Mouse (Mus musculus): ENCODE results near the gene Stra8. TPM values are rescaled to one million over a fixed set of nuclear protein-coding genes. Genes with fewer than 3 reads are reported as not detected.

Stra8 gene
- polyA plus RNA-seq, 1 experiment from 2014 or later: not detected

DNA sequence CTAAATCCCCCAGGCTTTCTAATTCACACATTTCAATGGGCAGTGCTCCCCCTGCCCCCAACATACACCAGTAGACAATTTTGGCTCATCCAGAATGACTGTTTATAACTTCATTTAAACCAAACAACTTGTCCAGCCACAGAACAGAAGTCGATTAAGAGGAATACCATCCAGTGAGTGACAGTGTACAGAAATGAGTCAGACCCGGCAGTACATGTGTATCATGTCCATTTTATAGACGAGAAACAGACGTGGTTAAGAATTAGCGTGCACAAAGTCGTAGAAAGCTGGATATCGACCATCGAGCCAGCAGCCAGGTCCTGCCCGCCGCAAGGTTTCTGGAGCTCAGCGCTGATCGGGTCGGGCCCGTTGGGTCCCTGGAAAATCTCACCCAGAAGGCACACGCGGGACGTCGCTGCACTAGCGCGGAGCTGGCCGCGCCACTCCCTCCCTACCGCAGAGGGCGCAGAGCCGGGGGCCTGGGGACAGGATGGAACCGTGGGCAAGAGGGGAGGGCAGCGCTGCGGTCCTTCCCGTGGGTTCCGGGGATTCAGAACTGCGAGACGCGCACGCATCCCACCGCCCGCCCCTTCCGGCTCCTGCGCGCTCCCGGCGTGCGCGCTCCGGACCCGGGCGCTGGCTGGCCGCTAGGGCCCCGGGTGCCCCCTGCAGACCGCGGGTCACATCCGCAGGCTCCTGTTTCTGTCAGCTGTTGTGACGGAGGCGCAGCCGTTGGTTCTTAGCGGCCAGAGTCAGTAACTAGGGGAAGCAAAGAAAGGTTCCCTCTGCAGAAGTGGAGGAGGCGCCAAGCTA lies 42.2 kb upstream of the Stra8 start, which contains the start of gene Cyren:
Cyren (minus strand) TSS at position 552 of the 813 bp plus-strand sequence.
- Histone ChIP-seq H3K27me3 (replicated peaks; ENCODE audit: control insufficient read depth, insufficient read depth, low read length) (no peaks in the 10 kb centered on the region), H3K9me3 (replicated peaks; ENCODE audit: control insufficient read depth, low read length) (no peaks in the 10 kb centered on the region), H3K4me2 (ENCODE audit: low read length) (peak within 1 kb of the TSS; percentile 75), H3K4me1 (ENCODE audit: control insufficient read depth, insufficient read depth, low read length) (peaks cover 10% of the 10 kb centered on the region; the same call in 1 of the 2 replicates), H3K9ac (ENCODE audit: low read length) (peak within 1 kb of the TSS; percentile 89), H3K36me3 (ENCODE audit: control insufficient read depth, insufficient read depth, low read length) (peaks cover 24% of the 10 kb centered on the region; the same call in 1 of the 2 replicates), H3K4me3 (ENCODE audit: low read depth, low read length) (peak within 1 kb of the TSS; percentile 66), H3K27ac (ENCODE audit: low read depth, low read length) (peak within 1 kb of the TSS; percentile 89)
- peak; percentile 93 for DNase-seq (ENCODE audit: low spot score)
- peak; percentile 96 for ATAC-seq
- under 1% methylated on average over 50 of the region's 56 CpGs for WGBS

DNA sequence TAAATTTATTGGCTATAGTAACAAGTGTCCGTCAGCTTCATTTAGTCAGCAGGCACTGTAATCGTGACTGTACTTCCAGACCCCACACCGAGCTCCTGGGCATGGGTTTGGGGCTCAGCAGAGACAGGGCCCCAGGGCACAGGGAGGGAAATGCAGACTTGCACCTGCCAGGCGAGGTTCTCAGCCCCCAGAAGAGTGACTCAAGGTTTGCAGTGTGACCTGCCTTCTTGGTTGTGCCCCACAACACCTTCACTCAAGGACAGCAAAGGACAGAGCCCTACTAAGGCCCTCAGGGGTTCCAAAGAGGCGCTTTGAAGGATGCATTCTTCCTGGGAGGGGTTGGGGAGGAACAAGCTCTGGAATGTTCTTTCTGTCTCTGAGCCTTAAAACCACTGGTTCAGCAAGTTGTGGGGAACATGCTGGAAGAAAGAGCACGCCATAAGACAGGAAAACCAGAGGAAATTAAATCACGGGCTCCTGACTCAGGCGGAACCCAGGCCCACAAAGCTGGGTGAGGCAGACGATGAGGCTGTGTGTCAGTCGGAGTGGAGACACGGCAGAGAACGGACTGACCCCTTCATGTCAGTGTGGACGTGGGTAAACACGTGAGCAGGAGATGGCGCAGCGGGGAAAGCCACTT lies 40.7 kb upstream of the Stra8 start:
- no peak overlapping the region for H3K27ac ChIP-seq (ENCODE audit: low read depth, low read length)
- no peaks in the 10 kb centered on the region for H3K9me3 ChIP-seq (replicated peaks; ENCODE audit: control insufficient read depth, low read length)
- H3K4me2 ChIP-seq (ENCODE audit: low read length): no peak overlapping the region
- H3K27me3 ChIP-seq (replicated peaks; ENCODE audit: control insufficient read depth, insufficient read depth, low read length): no peaks in the 10 kb centered on the region
- ATAC-seq (no peak), DNase-seq (ENCODE audit: low spot score) (no peak)
- H3K4me3 ChIP-seq (ENCODE audit: low read depth, low read length): no peak overlapping the region
- no peak overlapping the region for H3K9ac ChIP-seq (ENCODE audit: low read length)
- WGBS: 90% methylated on average over 16 of the region's 16 CpGs
- H3K36me3 ChIP-seq (ENCODE audit: control insufficient read depth, insufficient read depth, low read length): peaks cover 25% of the 10 kb centered on the region
- peaks cover 10% of the 10 kb centered on the region; the same call in 1 of the 2 replicates for H3K4me1 ChIP-seq (ENCODE audit: control insufficient read depth, insufficient read depth, low read length)

DNA sequence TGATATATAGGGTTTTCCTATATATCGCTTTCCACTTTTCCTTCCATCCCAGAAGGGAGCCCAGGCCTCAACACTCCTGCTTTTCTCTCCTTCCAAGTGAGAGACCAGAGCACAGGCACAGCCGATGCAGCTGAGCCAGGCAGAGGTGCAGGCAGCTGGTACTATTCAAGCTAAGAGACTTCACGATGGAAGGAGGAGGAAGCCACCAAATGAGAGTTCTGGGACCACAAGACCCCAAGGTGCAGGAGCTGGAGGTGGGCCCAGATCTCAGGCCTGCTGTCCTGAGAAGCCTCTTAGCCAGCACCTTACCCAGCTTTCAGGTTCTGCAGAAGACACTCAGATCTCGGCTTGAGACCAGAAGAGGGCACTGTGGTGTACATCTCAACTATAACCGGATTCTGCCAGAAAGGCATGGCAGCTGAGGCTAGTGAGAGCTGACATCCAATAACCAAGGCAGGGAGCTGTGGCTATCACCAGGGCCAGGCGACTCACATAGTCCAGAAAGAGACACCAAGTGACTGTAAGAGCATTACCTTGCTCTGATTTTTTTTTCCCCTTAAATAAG lies 40.0 kb upstream of the Stra8 start:
- H3K9ac ChIP-seq (ENCODE audit: low read length): no peak overlapping the region
- no peak overlapping the region for H3K27ac ChIP-seq (ENCODE audit: low read depth, low read length)
- H3K27me3 ChIP-seq (replicated peaks; ENCODE audit: control insufficient read depth, insufficient read depth, low read length): no peaks in the 10 kb centered on the region
- DNase-seq (ENCODE audit: low spot score) (peak; percentile 61), ATAC-seq (no peak)
- peaks cover 28% of the 10 kb centered on the region for H3K36me3 ChIP-seq (ENCODE audit: control insufficient read depth, insufficient read depth, low read length)
- H3K4me3 ChIP-seq (ENCODE audit: low read depth, low read length): no peak overlapping the region
- no peaks in the 10 kb centered on the region for H3K9me3 ChIP-seq (replicated peaks; ENCODE audit: control insufficient read depth, low read length)
- H3K4me1 ChIP-seq (ENCODE audit: control insufficient read depth, insufficient read depth, low read length): peaks cover 10% of the 10 kb centered on the region; the same call in 1 of the 2 replicates
- H3K4me2 ChIP-seq (ENCODE audit: low read length): no peak overlapping the region
- 61% methylated on average over 6 of the region's 6 CpGs for WGBS

DNA sequence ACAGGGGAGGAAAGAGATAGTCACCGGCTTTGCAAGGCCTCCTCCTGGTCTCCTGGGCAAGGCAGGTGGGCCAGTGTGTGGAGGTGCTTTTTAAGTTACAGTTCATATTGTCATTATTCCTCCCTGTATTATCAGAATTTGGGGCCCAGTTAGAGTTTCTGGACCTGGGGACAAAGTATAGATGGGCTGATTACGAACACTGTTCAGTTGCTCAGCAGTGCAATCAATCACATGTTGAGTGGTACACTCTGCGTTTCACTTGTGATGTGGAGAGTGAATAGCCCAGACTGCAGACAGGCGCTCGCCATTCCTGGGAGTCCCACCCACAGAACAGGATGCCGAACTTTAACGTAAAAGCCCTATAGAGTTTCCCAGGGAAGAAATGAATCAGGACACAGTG lies 35.2 kb upstream of the Stra8 start:
- no peaks in the 10 kb centered on the region for H3K27me3 ChIP-seq (replicated peaks; ENCODE audit: control insufficient read depth, insufficient read depth, low read length)
- no peak overlapping the region for H3K4me3 ChIP-seq (ENCODE audit: low read depth, low read length)
- ATAC-seq (no peak), DNase-seq (ENCODE audit: low spot score) (no peak)
- peaks cover 50% of the 10 kb centered on the region for H3K36me3 ChIP-seq (ENCODE audit: control insufficient read depth, insufficient read depth, low read length)
- 91% methylated on average over 7 of the region's 7 CpGs for WGBS
- peaks cover 5% of the 10 kb centered on the region; the same call in 1 of the 2 replicates for H3K4me1 ChIP-seq (ENCODE audit: control insufficient read depth, insufficient read depth, low read length)
- H3K4me2 ChIP-seq (ENCODE audit: low read length): no peak overlapping the region
- no peak overlapping the region for H3K9ac ChIP-seq (ENCODE audit: low read length)
- no peak overlapping the region for H3K27ac ChIP-seq (ENCODE audit: low read depth, low read length)
- no peaks in the 10 kb centered on the region for H3K9me3 ChIP-seq (replicated peaks; ENCODE audit: control insufficient read depth, low read length)

DNA sequence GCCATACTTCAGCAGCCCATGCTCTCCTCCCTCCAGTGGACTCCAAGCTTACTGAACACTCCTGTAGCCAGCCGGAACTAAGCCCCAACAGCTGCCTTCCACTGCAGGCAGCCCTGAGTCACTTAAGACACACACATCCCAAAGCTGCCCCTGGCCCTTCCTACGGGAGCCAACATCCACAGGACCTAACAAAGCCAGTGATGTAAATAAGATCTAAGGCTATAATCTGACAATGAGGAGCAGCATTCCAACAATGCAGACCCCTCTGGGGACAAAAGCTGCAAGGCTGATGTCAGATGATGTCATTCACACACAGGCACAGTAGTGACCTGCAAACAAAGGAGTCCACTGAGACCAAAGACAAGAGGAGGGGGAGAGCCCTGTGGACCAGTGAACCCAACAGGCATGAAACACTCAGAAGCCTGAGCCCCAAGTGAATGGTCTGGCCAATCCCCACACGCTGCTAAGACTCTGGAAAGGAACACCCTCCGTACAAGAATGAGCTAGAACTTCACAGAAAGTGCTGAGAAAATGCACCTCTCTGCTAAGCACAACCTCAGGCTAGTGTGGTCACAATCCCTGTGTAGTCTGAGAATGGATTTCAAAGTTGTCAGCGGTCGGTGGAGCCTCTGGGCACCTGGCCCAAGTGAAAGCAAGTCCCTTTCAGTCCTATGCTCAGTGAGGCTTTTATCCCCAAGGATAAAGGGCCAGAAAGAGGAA lies 32.7 kb upstream of the Stra8 start:
- ATAC-seq (peak; percentile 66), DNase-seq (ENCODE audit: low spot score) (peak; percentile 31)
- no peak overlapping the region for H3K4me2 ChIP-seq (ENCODE audit: low read length)
- H3K27ac ChIP-seq (ENCODE audit: low read depth, low read length): peak overlapping the region; percentile 23; the same call in 1 of the 2 replicates
- H3K9me3 ChIP-seq (replicated peaks; ENCODE audit: control insufficient read depth, low read length): no peaks in the 10 kb centered on the region
- H3K36me3 ChIP-seq (ENCODE audit: control insufficient read depth, insufficient read depth, low read length): peaks cover 54% of the 10 kb centered on the region
- H3K4me1 ChIP-seq (ENCODE audit: control insufficient read depth, insufficient read depth, low read length): peaks cover 5% of the 10 kb centered on the region; the same call in 1 of the 2 replicates
- H3K4me3 ChIP-seq (ENCODE audit: low read depth, low read length): no peak overlapping the region
- 0 out of 2 replicates have a peak overlapping the region, but pooled peaks have one; percentile 5 for H3K9ac ChIP-seq (ENCODE audit: low read length)
- H3K27me3 ChIP-seq (replicated peaks; ENCODE audit: control insufficient read depth, insufficient read depth, low read length): no peaks in the 10 kb centered on the region
- WGBS: 16% methylated on average over 6 of the region's 6 CpGs

DNA sequence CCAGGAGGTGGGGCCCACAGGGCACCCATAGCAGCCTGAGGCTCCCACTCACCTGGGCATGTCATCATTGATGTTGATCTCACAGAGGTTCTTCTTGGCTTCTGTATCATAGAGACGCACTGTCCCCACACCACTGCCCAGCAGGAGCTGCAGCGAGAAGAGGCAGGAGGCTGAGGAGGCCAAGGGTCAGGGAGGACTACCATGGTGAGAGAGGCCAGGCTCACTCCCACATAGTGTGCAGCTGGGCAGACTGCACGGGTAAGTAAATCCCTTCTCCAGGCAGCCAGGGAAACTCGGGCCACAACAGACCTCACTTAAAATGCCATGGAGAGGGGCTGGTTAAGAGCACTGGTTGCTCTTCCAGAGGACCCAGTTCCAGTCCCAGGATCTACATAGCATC lies 30.8 kb upstream of the Stra8 start:
- no peak overlapping the region for H3K9ac ChIP-seq (ENCODE audit: low read length)
- no peak for DNase-seq (ENCODE audit: low spot score)
- H3K4me2 ChIP-seq (ENCODE audit: low read length): no peak overlapping the region
- WGBS: 70% methylated on average over 4 of the region's 4 CpGs
- H3K4me3 ChIP-seq (ENCODE audit: low read depth, low read length): no peak overlapping the region
- peaks cover 5% of the 10 kb centered on the region; the same call in 1 of the 2 replicates for H3K4me1 ChIP-seq (ENCODE audit: control insufficient read depth, insufficient read depth, low read length)
- no peaks in the 10 kb centered on the region for H3K27me3 ChIP-seq (replicated peaks; ENCODE audit: control insufficient read depth, insufficient read depth, low read length)
- no peak for ATAC-seq
- H3K9me3 ChIP-seq (replicated peaks; ENCODE audit: control insufficient read depth, low read length): no peaks in the 10 kb centered on the region
- peaks cover 55% of the 10 kb centered on the region for H3K36me3 ChIP-seq (ENCODE audit: control insufficient read depth, insufficient read depth, low read length)
- no peak overlapping the region for H3K27ac ChIP-seq (ENCODE audit: low read depth, low read length)

DNA sequence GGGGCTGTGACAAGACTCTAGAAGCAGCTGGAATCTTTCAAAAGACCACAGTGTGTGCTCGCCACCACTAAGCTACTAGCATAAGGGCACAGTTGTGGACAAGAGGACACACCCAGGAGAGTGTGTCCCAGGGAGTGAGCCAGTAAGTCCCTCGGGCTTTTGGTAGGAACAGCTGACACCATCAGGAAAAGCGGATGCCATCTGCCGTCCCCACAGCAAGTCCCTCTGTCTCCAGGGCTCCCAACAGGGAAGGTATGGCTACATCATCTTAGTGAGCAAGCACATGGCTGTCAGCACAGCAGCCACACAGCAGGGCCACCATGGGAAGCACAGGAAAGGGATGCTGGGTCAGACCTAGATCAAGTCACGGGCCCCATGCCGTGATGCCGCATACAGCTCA lies 24.4 kb upstream of the Stra8 start:
- H3K36me3 ChIP-seq (ENCODE audit: control insufficient read depth, insufficient read depth, low read length): peaks cover 62% of the 10 kb centered on the region
- ATAC-seq: no peak
- WGBS: 90% methylated on average over 7 of the region's 7 CpGs

DNA sequence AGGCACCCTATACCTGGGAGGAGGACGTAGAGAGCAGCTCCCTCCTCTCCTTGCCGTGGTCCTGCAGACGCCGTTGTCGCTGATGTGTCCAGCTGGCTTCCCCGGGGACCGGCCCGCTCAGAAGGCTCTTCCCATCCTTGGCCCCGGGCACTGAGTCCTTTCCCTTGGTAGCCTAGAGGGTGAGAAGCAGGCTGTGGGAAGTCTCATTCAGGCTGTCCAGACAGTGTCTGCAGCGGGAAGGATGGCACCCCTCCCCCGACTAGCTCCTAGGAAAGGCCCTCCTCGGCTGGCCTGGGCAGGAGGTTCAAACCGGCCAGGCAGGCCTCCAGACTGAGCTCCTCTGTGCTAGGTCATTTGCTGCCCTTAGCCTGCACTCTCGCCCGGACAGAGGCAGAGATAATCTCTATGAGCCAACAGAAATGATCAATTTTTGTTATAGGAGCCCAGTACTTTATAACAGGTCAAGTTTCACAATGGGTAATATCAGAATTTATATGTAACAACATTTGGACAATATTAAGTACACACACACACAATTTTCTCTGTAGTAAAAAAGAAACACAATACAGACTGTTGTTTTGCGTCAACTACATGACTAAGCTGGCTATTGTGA lies 23.7 kb upstream of the Stra8 start:
- no peak for DNase-seq (ENCODE audit: low spot score)
- no peak overlapping the region for H3K9ac ChIP-seq (ENCODE audit: low read length)

More for the DNA sequence above, 24.4 kb upstream of the Stra8 start:
- Histone ChIP-seq H3K9me3 (replicated peaks; ENCODE audit: control insufficient read depth, low read length) (no peaks in the 10 kb centered on the region), H3K4me1 (ENCODE audit: control insufficient read depth, insufficient read depth, low read length) (no peaks in the 10 kb centered on the region), H3K4me3 (ENCODE audit: low read depth, low read length) (no peak overlapping the region), H3K9ac (ENCODE audit: low read length) (no peak overlapping the region), H3K4me2 (ENCODE audit: low read length) (no peak overlapping the region), H3K27me3 (replicated peaks; ENCODE audit: control insufficient read depth, insufficient read depth, low read length) (no peaks in the 10 kb centered on the region), H3K27ac (ENCODE audit: low read depth, low read length) (no peak overlapping the region)
- DNase-seq (ENCODE audit: low spot score): no peak

More for the DNA sequence above, 23.7 kb upstream of the Stra8 start:
- 60% methylated on average over 16 of the region's 16 CpGs for WGBS
- Histone ChIP-seq H3K4me2 (ENCODE audit: low read length) (no peak overlapping the region), H3K9me3 (replicated peaks; ENCODE audit: control insufficient read depth, low read length) (no peaks in the 10 kb centered on the region), H3K4me3 (ENCODE audit: low read depth, low read length) (no peak overlapping the region), H3K27me3 (replicated peaks; ENCODE audit: control insufficient read depth, insufficient read depth, low read length) (no peaks in the 10 kb centered on the region), H3K27ac (ENCODE audit: low read depth, low read length) (no peak overlapping the region), H3K36me3 (ENCODE audit: control insufficient read depth, insufficient read depth, low read length) (peaks cover 63% of the 10 kb centered on the region), H3K4me1 (ENCODE audit: control insufficient read depth, insufficient read depth, low read length) (no peaks in the 10 kb centered on the region)
- ATAC-seq: no peak

All from forebrain, embryonic 14.5 days (tissue).